Mouse (Mus musculus) MEL (cell line): ENCODE measurements around the gene Lexm. TPM values are rescaled to one million over a fixed set of nuclear protein-coding genes. Genes with fewer than 3 reads are reported as not detected.

Experiments
- DNase-seq: peaks from one replicate; pipeline ENCODE4 v3.0.0; 2011; ENCODE audit warnings: low read depth, low spot score
- H3K27ac ChIP-seq: 2 replicates; pipeline ENCODE4 v1.5.1; 2012; ENCODE audit warnings: low read depth, mild to moderate bottlenecking, control low read depth, low read length, moderate library complexity; ENCODE audit not compliant: control insufficient read depth
- H3K27me3 ChIP-seq, 2 experiments: fragments of 150-350 bp in 1 of 2; sonication (generic) in 1 of 2; 2 replicates each; pipeline ENCODE4 v1.6.1; 2012; ENCODE audit warnings: low read length in 2 of 2, mild to moderate bottlenecking in 2 of 2, improper control_type of control experiment in 1 of 2, moderate library complexity in 1 of 2; ENCODE audit not compliant: insufficient read depth in 2 of 2, control insufficient read depth in 1 of 2
- H3K36me3 ChIP-seq, 2 experiments: 2 replicates each; pipeline ENCODE4 v1.6.1; 2012 to 2014; ENCODE audit warnings: low read length in 2 of 2, improper control_type of control experiment in 1 of 2, inconsistent platforms in 1 of 2, mild to moderate bottlenecking in 1 of 2; ENCODE audit not compliant: insufficient read depth in 2 of 2, control insufficient read depth in 1 of 2
- H3K4me1 ChIP-seq, 2 experiments: fragments of 150-350 bp in 1 of 2; sonication (generic) in 1 of 2; 2 replicates each; pipeline ENCODE4 v1.6.1; 2012; ENCODE audit warnings: low read length in 2 of 2, improper control_type of control experiment in 1 of 2, mild to moderate bottlenecking in 1 of 2; ENCODE audit not compliant: insufficient read depth in 2 of 2, control insufficient read depth in 1 of 2
- H3K4me3 ChIP-seq, 2 experiments: fragments of 150-350 bp in 1 of 2; sonication (generic) in 1 of 2; 2 replicates each; pipeline ENCODE4 v1.5.1; 2012; ENCODE audit warnings: low read depth in 2 of 2, low read length in 2 of 2, mild to moderate bottlenecking in 2 of 2, moderate library complexity in 2 of 2, control low read depth in 1 of 2, improper control_type of control experiment in 1 of 2; ENCODE audit not compliant: control insufficient read depth in 1 of 2, insufficient read depth in 1 of 2
- H3K79me2 ChIP-seq: 2 replicates; pipeline ENCODE4 v1.6.1; 2012; ENCODE audit warnings: mild to moderate bottlenecking, low read length, moderate library complexity; ENCODE audit not compliant: control insufficient read depth, poor library complexity, insufficient read depth
- H3K9ac ChIP-seq: 2 replicates; pipeline ENCODE4 v1.6.1; 2012; ENCODE audit warnings: low read depth, mild to moderate bottlenecking, control low read depth, low read length, moderate library complexity; ENCODE audit not compliant: control insufficient read depth, poor library complexity, severe bottlenecking
- H3K9me3 ChIP-seq: fragments of 150-350 bp; sonication (generic); replicated peaks from 2 replicates; pipeline ENCODE4 v1.6.1; 2012; ENCODE audit warnings: mild to moderate bottlenecking, low read length, improper control_type of control experiment, moderate library complexity; ENCODE audit not compliant: insufficient read depth
- BHLHE40 ChIP-seq: IDR thresholded peaks from 2 replicates; pipeline ENCODE4 v1.6.1; 2012; ENCODE audit warnings: low read depth, mild to moderate bottlenecking, inconsistent platforms, low read length, improper control_type of control experiment, borderline replicate concordance
- CHD1 ChIP-seq: IDR thresholded peaks from 2 replicates; pipeline ENCODE4 v1.6.1; 2012; ENCODE audit warnings: low read depth, mild to moderate bottlenecking, inconsistent platforms, low read length, improper control_type of control experiment
- CHD2 ChIP-seq: IDR thresholded peaks from 2 replicates; pipeline ENCODE4 v1.6.1; 2011; ENCODE audit warnings: low read length, improper control_type of control experiment
- ELF1 ChIP-seq: IDR thresholded peaks from 2 replicates; pipeline ENCODE4 v1.6.1; 2014; ENCODE audit warnings: low read depth, mild to moderate bottlenecking, inconsistent platforms, low read length, improper control_type of control experiment, moderate library complexity
- EP300 ChIP-seq, 2 experiments: IDR thresholded peaks; 2 replicates each; pipeline ENCODE4 v1.6.1; 2011; ENCODE audit warnings: improper control_type of control experiment in 2 of 2, low read length in 2 of 2, low read depth in 1 of 2, mild to moderate bottlenecking in 1 of 2
- GABPA ChIP-seq: IDR thresholded peaks from 2 replicates; pipeline ENCODE4 v1.6.1; 2012; ENCODE audit warnings: low read depth, mild to moderate bottlenecking, inconsistent platforms, low read length, improper control_type of control experiment, moderate library complexity
- HCFC1 ChIP-seq: IDR thresholded peaks from 2 replicates; pipeline ENCODE4 v1.6.1; 2012; ENCODE audit warnings: low read depth, mild to moderate bottlenecking, inconsistent platforms, low read length, improper control_type of control experiment, moderate library complexity
- KAT2A ChIP-seq: conservative IDR thresholded peaks from 2 replicates; pipeline ENCODE4 v1.6.1; 2012; ENCODE audit warnings: low read depth, low read length, improper control_type of control experiment, inconsistent platforms
- MAFK ChIP-seq: IDR thresholded peaks from 2 replicates; pipeline ENCODE4 v1.6.1; 2011; ENCODE audit warnings: low read depth, mild to moderate bottlenecking, low read length, improper control_type of control experiment, borderline replicate concordance
- MYB ChIP-seq: IDR thresholded peaks from 2 replicates; pipeline ENCODE4 v1.6.1; 2011; ENCODE audit warnings: mild to moderate bottlenecking, low read depth, low read length, improper control_type of control experiment
- MYC ChIP-seq: IDR thresholded peaks from 2 replicates; pipeline ENCODE4 v1.6.1; 2011; ENCODE audit warnings: low read depth, mild to moderate bottlenecking, low read length, improper control_type of control experiment, moderate library complexity
- POLR2A ChIP-seq, 2 experiments: IDR thresholded peaks; 2 replicates each; pipeline ENCODE4 v1.6.1; 2011 to 2012; ENCODE audit warnings: low read length in 2 of 2, mild to moderate bottlenecking in 2 of 2, control low read depth in 1 of 2, improper control_type of control experiment in 1 of 2, low read depth in 1 of 2, moderate library complexity in 1 of 2; ENCODE audit not compliant: control insufficient read depth in 1 of 2, insufficient read depth in 1 of 2, poor library complexity in 1 of 2
- POLR2AphosphoS2 ChIP-seq: IDR thresholded peaks from 2 replicates; pipeline ENCODE4 v1.6.1; 2011; ENCODE audit warnings: low read length, improper control_type of control experiment
- RCOR1 ChIP-seq: IDR thresholded peaks from 2 replicates; pipeline ENCODE4 v1.6.1; 2012; ENCODE audit warnings: low read depth, mild to moderate bottlenecking, inconsistent platforms, low read length, improper control_type of control experiment
- USF2 ChIP-seq, 2 experiments: IDR thresholded peaks; 2 replicates each; pipeline ENCODE4 v1.6.1; 2011 to 2012; ENCODE audit warnings: improper control_type of control experiment in 2 of 2, low read length in 2 of 2, borderline replicate concordance in 1 of 2, inconsistent platforms in 1 of 2, low read depth in 1 of 2, mild to moderate bottlenecking in 1 of 2; ENCODE audit not compliant: insufficient read depth in 1 of 2
- ZC3H11A ChIP-seq: IDR thresholded peaks from 2 replicates; pipeline ENCODE4 v1.6.1; 2012; ENCODE audit warnings: low read depth, mild to moderate bottlenecking, inconsistent platforms, low read length, improper control_type of control experiment
- polyA plus RNA-seq, 2 experiments: library from polyadenylated mRNA; stranded (reverse) in 1 of 2; unstranded in 1 of 2; fragments of >175 nt in 1 of 2; fragments of >200 nt in 1 of 2; gene quantifications; 2 replicates each; pipeline versions ENCODE4 v1.2.1 to v1.2.4; 2012; ENCODE audit warnings: low replicate concordance in 2 of 2, low read depth in 1 of 2; ENCODE audit not compliant: insufficient read length in 2 of 2, insufficient read depth in 1 of 2, missing spikeins in 1 of 2
- total RNA-seq: library from RNA; depleted of rRNA; stranded (reverse); fragments of 300-350 nt; gene quantifications from 2 replicates; pipeline ENCODE4 v1.2.3, GENCODE M21; 2012

The Lexm gene
- total and polyA plus RNA-seq, 3 experiments: 6.1 to 17.5 TPM; not detected in 1

- Histone ChIP-seq H3K36me3 (no peaks in the 10 kb centered on the region; a peak in 2 of 4 replicates), H3K4me3 (no peak overlapping the region), H3K9me3 (no peaks in the 10 kb centered on the region), H3K4me1 (peaks cover 0 to 16% of the 10 kb centered on the region in 2 experiments; a peak in 2 of 4 replicates), H3K79me2 (0 out of 2 replicates have a peak, but pooled peaks cover 3% of the 10 kb centered on the region), H3K27me3 (no peaks in the 10 kb centered on the region), H3K27ac (no peak overlapping the region), H3K9ac (no peak overlapping the region)
- no peak for TF ChIP-seq HCFC1
- no peak for TF ChIP-seq RCOR1
- TF ChIP-seq ZC3H11A: no peak
- TF ChIP-seq POLR2AphosphoS2: no peak
- no peak for TF ChIP-seq ELF1
- no peak for TF ChIP-seq MYB
- TF ChIP-seq MAFK: no peak
- TF ChIP-seq CHD1: no peak
- no peak for TF ChIP-seq POLR2A (IDR thresholded peaks at IDR 0.05; ENCODE audit: control insufficient read depth in 1 of 2, insufficient read depth in 1 of 2, low read depth in 1 of 2, low read length in 2 of 2, poor library complexity in 1 of 2)
- no peak for TF ChIP-seq USF2 (IDR thresholded peaks at IDR 0.05; ENCODE audit: borderline replicate concordance in 1 of 2, insufficient read depth in 1 of 2, low read depth in 1 of 2, low read length in 2 of 2)
- DNase-seq: no peak
These were observed 53.9 kb downstream of the Lexm start for GRCm38 (mm10) chr4:106562837-106563790.

GRCm38 (mm10) chr4:106562006-106562405 is 55.0 kb downstream of the Lexm start:
- no peak for DNase-seq
- no peak overlapping the region for H3K27ac ChIP-seq
- H3K27me3 ChIP-seq: no peaks in the 10 kb centered on the region
- H3K79me2 ChIP-seq: 0 out of 2 replicates have a peak, but pooled peaks cover 3% of the 10 kb centered on the region
- no peaks in the 10 kb centered on the region for H3K9me3 ChIP-seq
- H3K9ac ChIP-seq: peak overlapping the region; percentile 76
- H3K4me3 ChIP-seq: peak overlapping the region; percentile 82 to 94
- H3K4me1 ChIP-seq: peaks cover 0 to 16% of the 10 kb centered on the region in 2 experiments; a peak in 2 of 4 replicates
- no peak for TF ChIP-seq BHLHE40
- TF ChIP-seq EP300 (IDR thresholded peaks at IDR 0.05; ENCODE audit: low read depth in 1 of 2, low read length in 2 of 2): no peak
- TF ChIP-seq CHD2: no peak
- TF ChIP-seq MAFK: no peak
- no peak for TF ChIP-seq MYC
- no peak for TF ChIP-seq GABPA
- no peak for TF ChIP-seq KAT2A
- no peaks in the 10 kb centered on the region; a peak in 2 of 4 replicates for H3K36me3 ChIP-seq
